Mouse (Mus musculus): Measurements from ENCODE around the gene Msn. TPM values are rescaled to one million over a fixed set of nuclear protein-coding genes. Genes with fewer than 3 reads are reported as not detected.
A peak's percentile ranks its signal among the peaks of the same experiment; 100 is the strongest.

The Msn gene
- total and polyA plus RNA-seq, 2 experiments from 2014 or later: 19.7 to 25.1 TPM

DNA sequence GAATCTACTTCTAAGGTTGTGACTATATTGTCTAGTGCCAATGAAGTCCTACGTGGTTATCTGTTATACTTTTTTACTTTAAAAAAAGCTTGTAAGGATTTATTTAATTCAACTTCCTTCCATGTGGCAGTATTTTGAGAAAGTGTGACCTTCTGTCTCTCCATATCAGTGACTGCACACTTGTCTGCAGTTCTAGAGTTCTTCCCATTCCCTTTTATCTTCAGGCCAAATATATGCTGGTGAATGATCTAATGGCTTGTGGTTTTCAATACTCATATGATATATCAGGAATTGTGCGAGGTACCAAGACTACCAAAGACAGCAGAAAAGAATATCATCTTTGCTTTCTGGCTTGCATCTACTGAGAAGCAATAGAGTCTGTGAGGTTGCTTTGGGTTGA, 43.4 kb downstream of the Msn start:
- Histone ChIP-seq H3K4me1 (ENCODE audit: insufficient read depth) (no peaks in the 10 kb centered on the region), H3K9ac (no peak overlapping the region), H3K27ac (ENCODE audit: low read depth, low read length) (no peak overlapping the region), H3K9me3 (ENCODE audit: low read length) (no peaks in the 10 kb centered on the region), H3K27me3 (ENCODE audit: insufficient read depth, low read length) (no peaks in the 10 kb centered on the region), H3K4me2 (ENCODE audit: low read depth) (no peak overlapping the region), H3K36me3 (ENCODE audit: insufficient read depth) (no peaks in the 10 kb centered on the region), H3K4me3 (ENCODE audit: low read depth, low read length) (no peak overlapping the region)
- no peak for ATAC-seq
- no peak for TF ChIP-seq CTCF (IDR thresholded peaks at IDR 0.05; ENCODE audit: low read depth)
- WGBS: 91% methylated on average over 2 of the region's 2 CpGs
- DNase-seq: no peak

DNA sequence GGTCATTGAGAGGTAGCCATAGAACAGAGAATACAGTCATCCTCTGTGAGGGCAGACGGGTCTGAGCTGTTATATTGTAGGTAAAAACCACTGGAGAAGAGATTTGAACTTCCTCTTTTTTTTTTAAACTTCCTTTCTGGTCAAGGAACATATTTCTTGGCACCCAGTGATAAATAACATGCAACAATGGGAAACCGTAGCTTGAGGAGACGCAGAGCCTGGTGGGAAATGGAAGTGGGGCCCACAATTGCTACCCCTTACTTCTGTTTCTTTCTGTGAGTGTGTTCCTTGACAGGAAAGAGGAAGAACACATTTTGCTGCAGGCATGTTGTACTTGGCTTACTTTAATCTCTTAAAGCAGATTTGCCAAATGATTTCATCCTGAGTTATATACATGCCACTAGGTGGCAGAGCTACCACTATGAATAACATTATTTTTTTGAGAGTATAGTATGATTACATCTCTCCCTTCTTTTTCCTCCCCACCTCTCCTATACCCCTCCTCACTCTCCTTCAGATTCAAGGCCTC, 49.2 kb downstream of the Msn start:
- peak; percentile 57 for TF ChIP-seq CTCF (IDR thresholded peaks at IDR 0.05; ENCODE audit: low read depth)
- DNase-seq (peak; percentile 42), ATAC-seq (peak; percentile 69; the same call in 1 of the 2 replicates)
- H3K27ac ChIP-seq (ENCODE audit: low read depth, low read length): no peak overlapping the region
- no peak overlapping the region for H3K4me3 ChIP-seq (ENCODE audit: low read depth, low read length)
- H3K4me1 ChIP-seq (ENCODE audit: insufficient read depth): no peaks in the 10 kb centered on the region
- no peaks in the 10 kb centered on the region for H3K9me3 ChIP-seq (ENCODE audit: low read length)
- 82% methylated on average over 3 of the region's 3 CpGs for WGBS
- no peaks in the 10 kb centered on the region for H3K27me3 ChIP-seq (ENCODE audit: insufficient read depth, low read length)
- H3K9ac ChIP-seq: no peak overlapping the region
- H3K4me2 ChIP-seq (ENCODE audit: low read depth): no peak overlapping the region
- H3K36me3 ChIP-seq (ENCODE audit: insufficient read depth): no peaks in the 10 kb centered on the region

- ATAC-seq (no peak), DNase-seq (no peak)
- no peak overlapping the region for H3K4me2 ChIP-seq (ENCODE audit: low read depth)
- no peaks in the 10 kb centered on the region for H3K36me3 ChIP-seq (ENCODE audit: insufficient read depth)
- H3K4me3 ChIP-seq (ENCODE audit: low read depth, low read length): no peak overlapping the region
- no peak for TF ChIP-seq CTCF (IDR thresholded peaks at IDR 0.05; ENCODE audit: low read depth)
- H3K9ac ChIP-seq: no peak overlapping the region
- 84% methylated on average over 2 of the region's 2 CpGs for WGBS
- H3K27me3 ChIP-seq (ENCODE audit: insufficient read depth, low read length): no peaks in the 10 kb centered on the region
- no peaks in the 10 kb centered on the region for H3K4me1 ChIP-seq (ENCODE audit: insufficient read depth)
- H3K9me3 ChIP-seq (ENCODE audit: low read length): no peaks in the 10 kb centered on the region
- no peak overlapping the region for H3K27ac ChIP-seq (ENCODE audit: low read depth, low read length)
Observed at GRCm38 (mm10) chrX:96148217-96148616, 52.4 kb downstream of the Msn start.

- ATAC-seq: peak; percentile 64
Observed at GRCm38 (mm10) chrX:96153362-96153761, 57.5 kb downstream of the Msn start.

GRCm38 (mm10) chrX:96157936-96158335, 62.1 kb downstream of the Msn start:
- no peak for DNase-seq
- Histone ChIP-seq H3K27ac (ENCODE audit: low read depth, low read length) (no peak overlapping the region), H3K4me1 (ENCODE audit: insufficient read depth) (no peaks in the 10 kb centered on the region), H3K9ac (no peak overlapping the region), H3K9me3 (ENCODE audit: low read length) (no peaks in the 10 kb centered on the region), H3K4me3 (ENCODE audit: low read depth, low read length) (no peak overlapping the region), H3K27me3 (ENCODE audit: insufficient read depth, low read length) (no peaks in the 10 kb centered on the region), H3K36me3 (ENCODE audit: insufficient read depth) (no peaks in the 10 kb centered on the region), H3K4me2 (ENCODE audit: low read depth) (no peak overlapping the region)
- no peak for ATAC-seq
- no peak for TF ChIP-seq CTCF (IDR thresholded peaks at IDR 0.05; ENCODE audit: low read depth)
- WGBS: 93% methylated on average over 3 of the region's 3 CpGs

More at GRCm38 (mm10) chrX:96153362-96153761, 57.5 kb downstream of the Msn start:
- Histone ChIP-seq H3K4me1 (ENCODE audit: insufficient read depth) (no peaks in the 10 kb centered on the region), H3K9me3 (ENCODE audit: low read length) (no peaks in the 10 kb centered on the region), H3K4me3 (ENCODE audit: low read depth, low read length) (no peak overlapping the region), H3K9ac (no peak overlapping the region), H3K27me3 (ENCODE audit: insufficient read depth, low read length) (no peaks in the 10 kb centered on the region), H3K36me3 (ENCODE audit: insufficient read depth) (no peaks in the 10 kb centered on the region), H3K27ac (ENCODE audit: low read depth, low read length) (no peak overlapping the region), H3K4me2 (ENCODE audit: low read depth) (no peak overlapping the region)
- WGBS: 61% methylated on average over 3 of the region's 3 CpGs
- TF ChIP-seq CTCF (IDR thresholded peaks at IDR 0.05; ENCODE audit: low read depth): no peak
- peak; percentile 8 for DNase-seq

GRCm38 (mm10) chrX:96162571-96162970, 66.7 kb downstream of the Msn start:
- no peaks in the 10 kb centered on the region for H3K9me3 ChIP-seq (ENCODE audit: low read length)
- ATAC-seq (no peak), DNase-seq (no peak)
- H3K27me3 ChIP-seq (ENCODE audit: insufficient read depth, low read length): no peaks in the 10 kb centered on the region
- no peaks in the 10 kb centered on the region for H3K36me3 ChIP-seq (ENCODE audit: insufficient read depth)
- H3K4me1 ChIP-seq (ENCODE audit: insufficient read depth): no peaks in the 10 kb centered on the region
- WGBS: 79% methylated on average over 2 of the region's 2 CpGs
- no peak overlapping the region for H3K27ac ChIP-seq (ENCODE audit: low read depth, low read length)
- peak; percentile 39; the same call in 1 of the 2 replicates for TF ChIP-seq CTCF (IDR thresholded peaks at IDR 0.05; ENCODE audit: low read depth)
- no peak overlapping the region for H3K4me3 ChIP-seq (ENCODE audit: low read depth, low read length)
- H3K4me2 ChIP-seq (ENCODE audit: low read depth): no peak overlapping the region
- no peak overlapping the region for H3K9ac ChIP-seq

- ATAC-seq (peak; percentile 83), DNase-seq (peak; percentile 22)
- no peak overlapping the region for H3K27ac ChIP-seq (ENCODE audit: low read depth, low read length)
Observed at GRCm38 (mm10) chrX:96171645-96172388, 76.0 kb downstream of the Msn start.

More at GRCm38 (mm10) chrX:96171645-96172388, 76.0 kb downstream of the Msn start:
- Histone ChIP-seq H3K4me1 (ENCODE audit: insufficient read depth) (no peaks in the 10 kb centered on the region), H3K36me3 (ENCODE audit: insufficient read depth) (no peaks in the 10 kb centered on the region), H3K9ac (no peak overlapping the region), H3K4me3 (ENCODE audit: low read depth, low read length) (no peak overlapping the region), H3K9me3 (ENCODE audit: low read length) (no peaks in the 10 kb centered on the region), H3K4me2 (ENCODE audit: low read depth) (no peak overlapping the region), H3K27me3 (ENCODE audit: insufficient read depth, low read length) (no peaks in the 10 kb centered on the region)
- WGBS: 59% methylated on average over 2 of the region's 2 CpGs
- TF ChIP-seq CTCF (IDR thresholded peaks at IDR 0.05; ENCODE audit: low read depth): no peak

Data from forebrain, postnatal 0 days (tissue).